Mouse (Mus musculus) stomach, postnatal 0 days (tissue): ENCODE results near the gene Golga4.

Source experiments
- CTCF ChIP-seq: IDR thresholded peaks from 2 replicates; pipeline ENCODE4 v1.5.1; 2016; ENCODE audit warnings: antibody characterized with exemption, low read depth, mild to moderate bottlenecking, moderate library complexity
- EP300 ChIP-seq: optimal IDR thresholded peaks from 2 replicates; pipeline ENCODE3; 2016; ENCODE audit warnings: antibody characterized with exemption

- TF ChIP-seq CTCF (no peak), EP300 (no peak)
These were observed 17.7 kb downstream of the Golga4 start for GRCm38 (mm10) chr9:118523738-118524137.
